Mouse (Mus musculus) left cerebral cortex, postnatal 36 days (tissue): ENCODE measurements at regions not wholly inside any gene's neighbourhood (a gene's known extent, or its start where the extent isn't known, plus 50 kb on each side); places are given as distances from the start of the nearest gene placed in this dataset.

Experiments
- DNase-seq, 2 experiments: peaks; one replicate each; pipeline ENCODE4 v3.0.0; 2021 to 2022; ENCODE audit warnings: low spot score in 2 of 2, mixed read lengths in 1 of 2
- intact Hi-C: fragments of 180-260 bp; cut with DNase I; formaldehyde crosslinking; loops from one replicate; pipeline ENCODE4 v1.15.1; 2025

DNA sequence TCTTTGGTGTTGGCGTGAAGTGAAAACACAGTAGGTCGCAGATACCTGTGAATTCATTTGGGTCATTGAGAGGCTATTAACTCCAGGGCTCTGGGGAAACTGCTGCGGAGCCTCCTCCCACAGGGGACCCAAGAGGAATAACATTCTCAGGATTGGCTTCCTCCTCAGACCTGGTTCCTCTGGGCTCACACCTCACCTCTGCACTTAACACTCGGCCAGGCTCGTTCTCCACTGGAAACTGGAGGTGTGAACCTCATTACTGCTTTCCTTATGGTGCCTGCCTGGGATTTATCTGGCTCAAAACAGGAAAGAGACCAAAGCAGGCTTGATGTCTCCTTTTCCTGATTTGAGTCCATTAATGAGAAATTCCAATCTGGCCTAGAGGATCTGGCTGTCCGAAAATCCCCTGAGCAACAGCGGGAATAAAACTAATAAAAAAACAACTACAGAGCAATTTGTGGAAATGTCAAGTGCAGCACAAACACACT is 55.8 kb upstream of the Klf9 start:
- DNase-seq, result no peak
- intact Hi-C loops, result no loop called here

DNA sequence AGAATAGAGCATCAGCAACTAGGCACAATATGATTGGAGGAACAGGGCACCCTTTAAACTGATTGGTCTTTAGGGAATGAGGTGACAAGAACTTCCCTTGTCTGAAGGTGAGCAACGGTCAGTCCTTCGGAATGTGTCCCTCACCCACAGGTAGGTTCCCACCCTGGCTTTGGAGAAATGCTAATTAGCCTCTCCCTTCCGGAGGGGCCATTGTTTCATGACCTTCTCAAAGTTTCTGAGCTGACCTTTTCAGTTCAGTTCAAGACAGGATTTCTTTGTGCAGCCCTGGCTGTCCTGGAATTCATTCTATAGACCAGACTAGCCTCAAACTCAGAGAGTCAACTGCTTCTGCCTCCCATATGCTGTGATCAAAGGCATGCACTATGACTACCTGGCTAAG is 53.5 kb upstream of the Klf9 start:
- no peak for DNase-seq
- intact Hi-C loops, result no loop called here

GRCm38 (mm10) chr19:23089081-23089480 is 51.9 kb upstream of the Klf9 start:
- intact Hi-C loops, result no loop called here
- no peak for DNase-seq

DNA sequence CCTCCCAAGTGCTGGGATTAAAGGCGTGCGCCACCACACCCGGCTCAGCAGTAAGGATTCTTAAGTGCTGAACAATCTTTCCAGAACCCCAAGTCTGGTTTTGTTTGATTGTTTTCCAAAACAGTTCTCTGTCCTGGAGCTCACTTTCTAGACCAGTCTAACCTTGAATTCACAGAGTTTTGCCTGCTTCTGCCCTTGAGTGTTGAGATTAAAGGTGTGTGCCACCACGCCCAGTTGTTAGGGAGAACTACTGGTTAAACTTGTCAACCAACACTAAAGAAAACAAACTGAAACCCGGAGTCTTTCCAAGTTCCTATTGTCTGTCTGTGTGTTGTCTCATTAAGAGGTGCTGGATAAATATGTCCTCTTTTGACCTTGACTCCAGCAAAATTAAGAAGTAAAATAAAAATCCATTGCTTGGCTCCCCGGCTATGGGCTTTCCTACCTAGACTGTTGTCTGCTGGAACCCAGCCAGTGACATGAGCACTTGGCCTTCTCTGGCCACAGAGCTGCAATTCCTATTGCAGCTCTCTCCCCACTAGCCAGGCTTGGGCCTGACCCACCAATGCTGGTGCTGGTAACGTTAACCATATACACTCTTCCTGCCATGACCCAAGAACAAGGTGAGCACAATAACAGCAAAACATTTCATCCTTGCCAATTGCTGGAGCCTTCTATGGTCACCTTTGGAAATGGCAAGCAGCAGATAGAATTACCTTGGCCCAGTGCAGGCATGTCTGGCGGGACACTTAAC is 51.1 kb upstream of the Klf9 start:
- DNase-seq, result no peak
- intact Hi-C loops, result loop anchor here (5.0 kb wide), 1 partner anchor 42 kb away; no protein-coding TSS in a partner anchor
